ENCODE assay signal across 8 mouse cellular contexts in genomic region chr9:77655935-77656288, GRCm38 (mm10). TPM values are rescaled to one million over a fixed set of nuclear protein-coding genes. Genes with fewer than 3 reads are reported as not detected.
DNase-seq lines count a peak whose midpoint lies in the region; ATAC-seq and TF ChIP-seq lines count a peak whose summit lies in the region.

No protein-coding gene starts in this region.

- H3K4me3 ChIP-seq in forebrain, embryonic 14.5 days (ENCODE audit: low read depth, low read length), result peak overlapping the region; percentile 62
- H3K4me3 ChIP-seq in hindbrain, postnatal 0 days (ENCODE audit: low read length), result peak overlapping the region; percentile 66

- H3K36me3 ChIP-seq in forebrain, embryonic 14.5 days (ENCODE audit: control insufficient read depth, insufficient read depth, low read length), result no peaks in the 10 kb centered on the region
- no peaks in the 10 kb centered on the region for H3K36me3 ChIP-seq in hindbrain, postnatal 0 days (ENCODE audit: insufficient read depth, low read length)

- peak; percentile 74 for ATAC-seq in forebrain, embryonic 14.5 days
- ATAC-seq in hindbrain, postnatal 0 days, result peak; percentile 61
- peak; percentile 88 for ATAC-seq in megakaryocyte progenitor cell, adult 5-6 weeks (replicated peaks; ENCODE audit: poor library complexity)

- H3K9ac ChIP-seq in forebrain, embryonic 14.5 days (ENCODE audit: low read length), result peak overlapping the region; percentile 63
- H3K9ac ChIP-seq in hindbrain, postnatal 0 days (replicated peaks; ENCODE audit: low read length), result peak overlapping the region; percentile 44; the same call in 1 of the 2 replicates

- DNase-seq in adrenal gland, adult 8-10 months, result peak; percentile 20
- DNase-seq in adrenal gland, postnatal 4 days (ENCODE audit: low spot score in 2 of 2), result no peak
- DNase-seq in c-Kit-positive CD71-positive TER-119-positive erythroid progenitor cells, embryonic 14.5 days (ENCODE audit: low spot score), result peak; percentile 14
- DNase-seq in forebrain, embryonic 14.5 days (ENCODE audit: low spot score), result peak; percentile 91
- DNase-seq in hindbrain, postnatal 0 days (ENCODE audit: low spot score), result peak; percentile 90
- peak; percentile 53 to 63 for DNase-seq in left cerebral cortex, postnatal 10 days (ENCODE audit: extremely low spot score in 1 of 2, low spot score in 2 of 2)
- peak; percentile 39 for DNase-seq in right cerebral cortex, postnatal 25 days

- no peak overlapping the region for H3K27ac ChIP-seq in forebrain, embryonic 14.5 days (ENCODE audit: low read depth, low read length)
- 0 out of 2 replicates have a peak overlapping the region, but pooled peaks have one; percentile 32 for H3K27ac ChIP-seq in hindbrain, postnatal 0 days

- no peaks in the 10 kb centered on the region for H3K9me3 ChIP-seq in forebrain, embryonic 14.5 days (replicated peaks; ENCODE audit: control insufficient read depth, low read length)
- no peaks in the 10 kb centered on the region for H3K9me3 ChIP-seq in hindbrain, postnatal 0 days (ENCODE audit: low read length)

- intact Hi-C loops in left cerebral cortex, postnatal 10 days (cut with DNase I), result loop anchor here (5.0 to 10.0 kb wide), 2 partner anchors 96 to 129 kb away; partner anchors contain the start of gene Gclc

- H3K4me1 ChIP-seq in forebrain, embryonic 14.5 days (ENCODE audit: control insufficient read depth, insufficient read depth, low read length), result no peaks in the 10 kb centered on the region
- H3K4me1 ChIP-seq in hindbrain, postnatal 0 days (ENCODE audit: insufficient read depth, low read length), result no peaks in the 10 kb centered on the region

- peak overlapping the region; percentile 100 for H3K4me2 ChIP-seq in forebrain, embryonic 14.5 days (ENCODE audit: low read length)
- peak overlapping the region; percentile 97 for H3K4me2 ChIP-seq in hindbrain, postnatal 0 days (ENCODE audit: low read depth, low read length)

- TF ChIP-seq CTCF in hindbrain, postnatal 0 days (IDR thresholded peaks at IDR 0.05; ENCODE audit: low read depth), result peak; percentile 75

- H3K27me3 ChIP-seq in forebrain, embryonic 14.5 days (replicated peaks; ENCODE audit: control insufficient read depth, insufficient read depth, low read length), result 0 out of 2 replicates have a peak, but pooled peaks cover 4% of the 10 kb centered on the region
- H3K27me3 ChIP-seq in hindbrain, postnatal 0 days (ENCODE audit: insufficient read depth, low read length), result no peaks in the 10 kb centered on the region

- WGBS in forebrain, embryonic 14.5 days, result under 1% methylated on average over 7 of the region's 7 CpGs
- under 1% methylated on average over 7 of the region's 7 CpGs for WGBS in hindbrain, postnatal 0 days

RNA-seq across cellular contexts. Expression of gene Klhl31, which starts 19.6 kb away (rescaled TPM):
- under 1 TPM in 2 of 4 experiments, not detected in 2; 0.03 to 0.09 TPM for total RNA-seq in adrenal gland, adult 8-10 months (2022)
- total RNA-seq in adrenal gland, postnatal 4 days (2021), result 1 to 10 TPM; 2.0 to 5.0 TPM
- polyA plus RNA-seq in forebrain, embryonic 14.5 days (2014; fragmentation: Nextera tagmentation; extraction: Ambion mirVana), result 0.05 TPM in 2 replicates
- 0.05 and 0.36 TPM in 2 replicates for total RNA-seq in hindbrain, postnatal 0 days (2014; rRNA removed)
- 0.14 and 0.20 TPM in 2 replicates for polyA plus RNA-seq in hindbrain, postnatal 0 days (2015; fragmentation: Nextera tagmentation; extraction: Ambion mirVana)
- under 1 TPM; 0.06 to 0.11 TPM for total RNA-seq in left cerebral cortex, postnatal 10 days (2021)
- total RNA-seq in megakaryocyte progenitor cell, adult 5-6 weeks (2015), result not detected in 2 replicates
- total RNA-seq in megakaryocyte progenitor cell, adult 5-6 weeks (2017), result not detected in 2 replicates

Comparison
In these comparisons a context has a peak if more than half of its experiments do, and no peak if none do; other contexts are left out.
1. DNase-seq: peak in adrenal gland, adult 8-10 months (single experiment), c-Kit-positive CD71-positive TER-119-positive erythroid progenitor cells, embryonic 14.5 days (single experiment), forebrain, embryonic 14.5 days (single experiment), hindbrain, postnatal 0 days (single experiment), left cerebral cortex, postnatal 10 days (2 of 2) and right cerebral cortex, postnatal 25 days (single experiment); none in adrenal gland, postnatal 4 days (0 of 2).
2. Peak in every context shown above with its lines, with median percentiles within 50 percentile points of each other: ATAC-seq.